Mouse (Mus musculus) ES-E14 (cell line): ENCODE data around the gene Foxo3. TPM values are rescaled to one million over a fixed set of nuclear protein-coding genes. Genes with fewer than 3 reads are reported as not detected.

Experiments used
- DNase-seq: peaks from one replicate; pipeline ENCODE4 v3.0.0-alpha.2; 2013; ENCODE audit warnings: low read depth, low spot score
- H3K27ac ChIP-seq: 2 replicates; pipeline ENCODE4 v1.5.1; 2012; ENCODE audit warnings: low read depth, mild to moderate bottlenecking, low read length, moderate library complexity, mixed read lengths; ENCODE audit not compliant: poor library complexity, insufficient read depth, severe bottlenecking
- H3K36me3 ChIP-seq: 2 replicates; pipeline ENCODE4 v1.6.1; 2012; ENCODE audit warnings: mild to moderate bottlenecking, low read length, moderate library complexity, mixed read lengths; ENCODE audit not compliant: control insufficient read depth, poor library complexity, insufficient read depth, severe bottlenecking
- H3K4me1 ChIP-seq, 2 experiments: fragments of 150-350 bp in 1 of 2; sonication (generic) in 1 of 2; 2 replicates each; pipeline ENCODE4 v1.6.1; 2012; ENCODE audit warnings: low read length in 2 of 2, mild to moderate bottlenecking in 1 of 2, mixed read lengths in 1 of 2; ENCODE audit not compliant: control insufficient read depth in 2 of 2, insufficient read depth in 2 of 2, poor library complexity in 1 of 2
- H3K4me3 ChIP-seq, 2 experiments: fragments of 150-350 bp in 1 of 2; sonication (generic) in 1 of 2; 2 replicates each; pipeline ENCODE4 v1.5.1; 2012; ENCODE audit warnings: low read length in 2 of 2, low read depth in 1 of 2, mild to moderate bottlenecking in 1 of 2, mixed read lengths in 1 of 2; ENCODE audit not compliant: insufficient read depth in 1 of 2, poor library complexity in 1 of 2, severe bottlenecking in 1 of 2
- H3K9ac ChIP-seq: 2 replicates; pipeline ENCODE4 v1.6.1; 2012; ENCODE audit warnings: low read depth, mild to moderate bottlenecking, low read length, mixed read lengths; ENCODE audit not compliant: poor library complexity, insufficient read depth, severe bottlenecking
- H3K9me3 ChIP-seq: fragments of 150-350 bp; sonication (generic); 2 replicates; pipeline ENCODE4 v1.6.1; 2012; ENCODE audit warnings: low read depth, mild to moderate bottlenecking, low read length; ENCODE audit not compliant: control insufficient read depth, insufficient read depth
- CHD2 ChIP-seq: IDR thresholded peaks from 2 replicates; pipeline ENCODE4 v1.6.1; 2014; ENCODE audit warnings: mild to moderate bottlenecking, low read depth, low read length, inconsistent platforms
- HCFC1 ChIP-seq: IDR thresholded peaks from 2 replicates; pipeline ENCODE4 v1.6.1; 2012; ENCODE audit warnings: low read length, inconsistent platforms, borderline replicate concordance; ENCODE audit not compliant: insufficient read depth
- MAFK ChIP-seq: IDR thresholded peaks from 2 replicates; pipeline ENCODE4 v1.6.1; 2014; ENCODE audit warnings: mild to moderate bottlenecking, low read depth, low read length, inconsistent platforms; ENCODE audit not compliant: insufficient read depth
- ZC3H11A ChIP-seq: IDR thresholded peaks from 2 replicates; pipeline ENCODE4 v1.6.1; 2012; ENCODE audit warnings: low read depth, mild to moderate bottlenecking, inconsistent platforms, low read length, borderline replicate concordance
- ZNF384 ChIP-seq: IDR thresholded peaks from 2 replicates; pipeline ENCODE4 v1.6.1; 2012; ENCODE audit warnings: low read depth, low read length, inconsistent platforms
- in situ Hi-C, 2 experiments: fragments of 600-800 bp; cut with MboI; formaldehyde crosslinking; loops; one replicate each; pipeline ENCODE4 v1.15.1; 2025; ENCODE audit warnings: low sequenced_read_pairs in 2 of 2, inconsistent platforms in 1 of 2; ENCODE audit not compliant: unreplicated experiment in 2 of 2
- total RNA-seq: library from RNA; depleted of rRNA; stranded (reverse); fragments of 300-350 nt; gene quantifications from 2 replicates; pipeline ENCODE4 v1.2.3, GENCODE M21; 2012

Gene Foxo3
- total RNA-seq, 1 experiment: 20.7 TPM

DNA sequence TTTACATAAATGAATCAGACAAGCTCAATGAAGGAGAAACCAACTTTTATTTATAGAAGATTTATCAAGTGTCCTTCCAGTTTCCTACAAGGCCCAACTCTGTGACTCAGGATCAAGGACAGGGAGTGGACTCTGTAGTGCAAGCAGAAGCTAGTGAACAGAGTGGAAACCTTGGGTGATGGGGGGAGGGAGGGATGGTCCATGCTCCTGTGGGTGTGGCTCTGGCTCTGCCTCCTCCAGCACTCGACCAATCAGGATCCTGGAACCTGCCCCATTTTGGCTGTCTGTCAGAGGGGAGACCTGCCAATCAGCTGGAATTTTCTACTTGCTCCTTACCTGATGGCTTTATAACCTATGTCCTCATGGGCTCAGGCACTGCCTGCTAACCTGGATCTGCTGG is 36.0 kb upstream of the Foxo3 start:
- no peak overlapping the region for H3K9ac ChIP-seq
- no peaks in the 10 kb centered on the region for H3K9me3 ChIP-seq
- in situ Hi-C loops: loop anchor here (25.0 kb wide), 2 partner anchors 300 to 425 kb away; no protein-coding TSS in a partner anchor
- H3K4me1 ChIP-seq: no peaks in the 10 kb centered on the region
- H3K4me3 ChIP-seq: no peak overlapping the region
- TF ChIP-seq HCFC1: no peak
- no peak for TF ChIP-seq ZC3H11A
- TF ChIP-seq CHD2: no peak
- TF ChIP-seq ZNF384: no peak
- TF ChIP-seq MAFK: no peak
- DNase-seq: no peak
- no peak overlapping the region for H3K27ac ChIP-seq
- peaks cover 3% of the 10 kb centered on the region; the same call in 1 of the 2 replicates for H3K36me3 ChIP-seq

- in situ Hi-C loops: loop anchor here (10.0 to 25.0 kb wide), 3 partner anchors 276 to 429 kb away; partner anchors contain the start of genes Nr2e1 (in 1 of the 2) and Ostm1 (in 1 of the 2)
Measured at GRCm38 (mm10) chr10:42308687-42308987, 32.1 kb upstream of the Foxo3 start.

DNA sequence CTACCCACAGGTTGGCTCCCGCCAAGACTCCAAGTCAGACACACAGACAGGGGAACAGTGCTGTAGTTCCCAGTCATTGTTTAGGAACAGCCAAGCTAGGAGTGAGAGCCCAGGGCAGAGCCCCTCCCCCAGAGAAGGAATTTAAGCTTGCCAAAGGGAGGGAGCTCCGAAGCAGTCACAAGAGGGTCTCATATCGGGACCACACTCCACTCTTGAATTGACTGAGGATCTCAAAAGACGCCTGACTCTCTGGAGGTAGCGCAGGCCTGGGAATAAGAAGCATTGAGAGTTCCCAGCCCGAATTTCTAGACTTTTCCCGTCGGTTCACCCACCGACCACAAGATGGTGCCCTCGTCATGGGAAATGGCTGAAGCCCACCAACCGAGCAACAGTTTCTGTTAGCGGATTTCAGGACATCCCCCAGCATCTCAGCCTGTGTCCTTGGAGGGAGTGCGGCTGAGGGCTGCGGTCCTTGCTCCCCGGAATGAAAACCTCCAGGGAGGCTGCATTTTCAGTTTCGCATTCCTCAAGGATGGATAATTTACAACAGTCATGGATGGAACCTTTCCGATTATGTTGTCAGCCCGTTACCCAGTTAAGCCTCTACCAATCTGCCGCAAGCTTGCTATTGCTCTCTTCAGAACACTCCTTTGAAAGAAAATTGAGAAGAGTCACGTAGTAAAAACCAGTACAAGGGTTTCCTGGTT is 31.6 kb upstream of the Foxo3 start:
- H3K9me3 ChIP-seq: no peaks in the 10 kb centered on the region
- in situ Hi-C loops: loop anchor here (10.0 to 25.0 kb wide), 3 partner anchors 277 to 429 kb away; partner anchors contain the start of genes Nr2e1 (in 1 of the 2) and Ostm1 (in 1 of the 2)
- peak overlapping the region in 1 of 2 experiments; percentile 23; a peak in 1 of 4 replicates for H3K4me3 ChIP-seq
- TF ChIP-seq HCFC1: no peak
- TF ChIP-seq MAFK: peak; percentile 66; the same call in 1 of the 2 replicates
- TF ChIP-seq ZNF384: no peak
- TF ChIP-seq ZC3H11A: peak; percentile 97
- TF ChIP-seq CHD2: no peak
- no peak overlapping the region for H3K27ac ChIP-seq
- peak; percentile 76 for DNase-seq
- H3K9ac ChIP-seq: no peak overlapping the region; the same call in 1 of the 2 replicates
- H3K4me1 ChIP-seq: no peaks in the 10 kb centered on the region
- H3K36me3 ChIP-seq: peaks cover under 1% of the 10 kb centered on the region; the same call in 1 of the 2 replicates

More at GRCm38 (mm10) chr10:42308687-42308987, 32.1 kb upstream of the Foxo3 start:
- H3K27ac ChIP-seq: no peak overlapping the region
- no peak for DNase-seq
- 0 out of 4 replicates have a peak overlapping the region, but pooled peaks of 1 of the 2 experiments have one; percentile 23 for H3K4me3 ChIP-seq
- H3K36me3 ChIP-seq: peaks cover 3% of the 10 kb centered on the region; the same call in 1 of the 2 replicates
- H3K9me3 ChIP-seq: no peaks in the 10 kb centered on the region
- no peak overlapping the region for H3K9ac ChIP-seq
- TF ChIP-seq CHD2 (no peak), MAFK (peak; percentile 98)
- H3K4me1 ChIP-seq: no peaks in the 10 kb centered on the region

DNA sequence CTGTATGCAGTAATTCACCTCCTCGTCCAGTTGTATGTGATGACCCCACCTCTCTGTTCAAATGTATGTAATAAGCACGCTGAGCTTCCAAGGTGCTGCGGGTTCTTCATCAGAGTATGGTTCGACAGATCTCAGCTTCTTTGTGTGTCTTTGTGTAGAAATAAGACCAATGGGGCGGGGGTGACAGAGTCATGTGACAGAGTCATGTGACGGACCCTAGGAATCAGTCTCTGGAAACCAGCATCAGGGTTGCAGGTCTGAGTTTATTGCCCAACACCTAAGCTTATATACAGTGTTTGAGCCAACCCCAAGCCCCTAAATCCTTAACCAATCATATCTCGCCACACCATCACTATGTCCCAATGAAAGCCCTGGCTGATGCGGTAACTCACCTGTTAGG is 29.9 kb upstream of the Foxo3 start:
- in situ Hi-C loops: loop anchor here (10.0 to 25.0 kb wide), 3 partner anchors 278 to 431 kb away; partner anchors contain the start of genes Nr2e1 (in 1 of the 2) and Ostm1 (in 1 of the 2)
- DNase-seq: no peak
- H3K36me3 ChIP-seq: no peaks in the 10 kb centered on the region
- no peak overlapping the region for H3K9ac ChIP-seq
- no peaks in the 10 kb centered on the region for H3K4me1 ChIP-seq
- TF ChIP-seq ZC3H11A: no peak
- no peak for TF ChIP-seq MAFK
- TF ChIP-seq CHD2: no peak
- TF ChIP-seq HCFC1: no peak
- no peak for TF ChIP-seq ZNF384
- no peak overlapping the region for H3K4me3 ChIP-seq
- no peak overlapping the region for H3K27ac ChIP-seq
- no peaks in the 10 kb centered on the region for H3K9me3 ChIP-seq
